Mouse (Mus musculus): ENCODE data around the gene Cnbp. TPM values are rescaled to one million over a fixed set of nuclear protein-coding genes. Genes with fewer than 3 reads are reported as not detected.

Cnbp gene
- polyA plus RNA-seq, 1 experiment from 2014 or later: 1,396 TPM

DNA sequence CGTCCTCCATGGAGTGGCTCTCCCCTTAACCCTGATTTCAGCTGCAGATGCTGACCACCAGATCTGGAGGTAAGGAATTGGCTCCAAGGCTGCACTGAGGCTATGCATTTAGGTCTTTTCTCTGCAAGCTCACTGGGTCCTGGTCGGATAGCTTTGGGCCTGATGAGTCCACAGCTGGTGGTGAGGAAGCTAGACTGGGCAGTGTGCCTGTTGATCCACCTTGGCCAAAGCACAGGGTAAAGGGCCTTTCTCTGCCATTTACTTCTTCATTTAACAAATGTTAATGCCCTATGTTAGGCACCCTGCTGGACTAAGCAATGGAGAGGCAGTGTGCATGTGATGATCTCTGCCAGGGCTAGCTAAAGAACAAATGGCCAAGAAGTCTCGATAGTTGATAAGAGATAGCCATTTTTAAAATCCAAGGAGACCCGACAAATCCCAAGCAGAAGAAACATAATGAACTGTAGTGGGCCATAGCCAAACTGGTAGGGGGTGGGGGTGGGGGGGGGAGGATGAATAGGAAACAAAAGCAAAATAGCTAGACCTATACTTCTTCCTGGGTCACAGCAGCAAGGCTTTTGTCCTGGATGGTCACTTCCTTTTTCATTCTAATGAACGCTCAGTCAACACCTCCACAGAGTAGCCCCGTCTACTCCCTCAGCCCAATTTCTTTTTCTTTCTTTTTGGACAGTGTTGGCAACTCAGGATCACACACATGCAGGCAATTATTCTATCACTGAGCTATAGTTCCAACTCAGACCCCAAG is 55.3 kb downstream of the Cnbp start:
- Histone ChIP-seq H3K4me3 (no peak overlapping the region), H3K4me1 (peaks cover 13% of the 10 kb centered on the region), H3K9me3 (replicated peaks) (no peaks in the 10 kb centered on the region), H3K27ac (replicated peaks) (peak overlapping the region; percentile 42; the same call in 1 of the 2 replicates), H3K36me3 (peaks cover 26% of the 10 kb centered on the region), H3K27me3 (ENCODE audit: low read depth, poor library complexity, severe bottlenecking) (no peaks in the 10 kb centered on the region)
- no peak for DNase-seq (ENCODE audit: low spot score)
- 65% methylated on average over 6 of the region's 6 CpGs for WGBS

DNA sequence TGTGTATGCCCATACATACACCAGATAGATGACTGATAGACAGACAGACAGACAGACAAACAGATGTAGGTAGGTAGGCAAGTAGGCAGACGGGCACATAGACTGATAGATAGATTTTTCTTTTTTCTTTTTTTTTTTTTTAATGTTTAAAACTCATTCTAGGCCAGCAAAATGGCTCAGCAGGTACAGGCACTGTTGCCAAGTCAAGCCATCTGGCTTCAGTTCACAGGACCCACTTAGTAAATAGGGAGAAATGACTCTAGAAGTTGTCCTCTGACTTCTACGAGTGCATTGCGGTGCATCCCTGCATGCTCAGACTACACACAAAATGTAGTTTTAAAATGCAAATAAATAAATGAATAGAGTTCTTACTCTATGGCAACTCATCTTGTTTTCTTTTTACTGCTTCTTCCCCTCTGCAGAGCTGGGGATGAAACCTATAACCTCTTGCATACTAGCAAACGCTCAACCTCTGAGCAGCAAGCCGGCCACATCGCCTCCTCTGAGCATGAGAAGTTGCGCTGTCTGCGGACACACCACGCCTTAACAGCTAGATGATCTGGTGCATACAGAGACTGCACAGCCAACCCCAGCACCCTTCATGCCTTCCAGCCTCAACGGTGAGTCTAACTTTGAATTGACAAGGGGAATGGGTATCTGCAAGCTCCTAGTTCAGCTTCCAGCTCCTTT is 56.9 kb downstream of the Cnbp start:
- H3K27me3 ChIP-seq (ENCODE audit: low read depth, poor library complexity, severe bottlenecking): no peaks in the 10 kb centered on the region
- H3K36me3 ChIP-seq: peaks cover 26% of the 10 kb centered on the region
- no peak overlapping the region for H3K4me3 ChIP-seq
- no peak for DNase-seq (ENCODE audit: low spot score)
- no peaks in the 10 kb centered on the region for H3K9me3 ChIP-seq (replicated peaks)
- H3K27ac ChIP-seq (replicated peaks): no peak overlapping the region
- 95% methylated on average over 10 of the region's 10 CpGs for WGBS
- H3K4me1 ChIP-seq: peaks cover 18% of the 10 kb centered on the region

Other genes with a start within 250 kb of the Cnbp start
- gene Aplf, start 178.9 kb downstream of the Cnbp start, polyA plus RNA-seq (2016; fragmentation: Nextera tagmentation; extraction: Ambion mirVana): 13.2 and 13.8 TPM in 2 replicates
- gene Efcc1, start 120.2 kb downstream of the Cnbp start, polyA plus RNA-seq (2016; fragmentation: Nextera tagmentation; extraction: Ambion mirVana): 5.4 and 7.2 TPM in 2 replicates
- gene Gp9, start 73.0 kb downstream of the Cnbp start, polyA plus RNA-seq (2016; fragmentation: Nextera tagmentation; extraction: Ambion mirVana): 2.8 and 3.4 TPM in 2 replicates
- 5.8 and 8.4 TPM in 2 replicates for gene Rab43, start 38.9 kb downstream of the Cnbp start, polyA plus RNA-seq (2016; fragmentation: Nextera tagmentation; extraction: Ambion mirVana)
- 2.7 and 4.4 TPM in 2 replicates for gene Gm45140, start 15.3 kb downstream of the Cnbp start, polyA plus RNA-seq (2016; fragmentation: Nextera tagmentation; extraction: Ambion mirVana)
- gene Isy1, start 12.3 kb downstream of the Cnbp start, polyA plus RNA-seq (2016; fragmentation: Nextera tagmentation; extraction: Ambion mirVana): 62.4 and 69.1 TPM in 2 replicates
- gene Copg1, start 36.7 kb upstream of the Cnbp start, polyA plus RNA-seq (2016; fragmentation: Nextera tagmentation; extraction: Ambion mirVana): 150 and 157 TPM in 2 replicates
- gene Hmces, start 62.8 kb upstream of the Cnbp start, polyA plus RNA-seq (2016; fragmentation: Nextera tagmentation; extraction: Ambion mirVana): 53.8 and 56.8 TPM in 2 replicates
- 20.3 and 22.1 TPM in 2 replicates for gene H1fx, start 130.5 kb upstream of the Cnbp start, polyA plus RNA-seq (2016; fragmentation: Nextera tagmentation; extraction: Ambion mirVana)
- gene Rab7, start 194.2 kb upstream of the Cnbp start, polyA plus RNA-seq (2016; fragmentation: Nextera tagmentation; extraction: Ambion mirVana): 215 and 225 TPM in 2 replicates
- 284 and 305 TPM in 2 replicates for gene Rpn1, start 233.4 kb upstream of the Cnbp start, polyA plus RNA-seq (2016; fragmentation: Nextera tagmentation; extraction: Ambion mirVana)

Data from midbrain, embryonic 10.5 days (tissue).